Mouse (Mus musculus): Measurements from ENCODE around the gene Lurap1. TPM values are rescaled to one million over a fixed set of nuclear protein-coding genes. Genes with fewer than 3 reads are reported as not detected.

Lurap1 gene
- total RNA-seq, 1 experiment: 0.49 TPM

GRCm38 (mm10) chr4:116173752-116174151 is 22.6 kb upstream of the Lurap1 start:
- peaks cover 4 to 28% of the 10 kb centered on the region in 2 experiments; a peak in 3 of 4 replicates for H3K4me1 ChIP-seq (ENCODE audit: control insufficient read depth in 2 of 2, insufficient read depth in 2 of 2, low read length in 2 of 2, poor library complexity in 1 of 2)
- no peak overlapping the region for H3K9ac ChIP-seq (ENCODE audit: insufficient read depth, low read depth, low read length, poor library complexity, severe bottlenecking)
- H3K36me3 ChIP-seq (ENCODE audit: control insufficient read depth, insufficient read depth, low read length, poor library complexity, severe bottlenecking): no peaks in the 10 kb centered on the region
- no peaks in the 10 kb centered on the region for H3K9me3 ChIP-seq (ENCODE audit: control insufficient read depth, insufficient read depth, low read depth, low read length)
- DNase-seq (ENCODE audit: low read depth, low spot score): no peak
- H3K4me3 ChIP-seq (ENCODE audit: insufficient read depth in 1 of 2, low read depth in 1 of 2, low read length in 2 of 2, poor library complexity in 1 of 2, severe bottlenecking in 1 of 2): no peak overlapping the region
- H3K27ac ChIP-seq (ENCODE audit: insufficient read depth, low read depth, low read length, poor library complexity, severe bottlenecking): no peak overlapping the region
- in situ Hi-C loops (cut with MboI; ENCODE audit: low sequenced_read_pairs in 2 of 2, unreplicated experiment in 2 of 2): no loop called here
- TF ChIP-seq MAFK (IDR thresholded peaks at IDR 0.05; ENCODE audit: insufficient read depth, low read depth, low read length) (no peak), ZC3H11A (IDR thresholded peaks at IDR 0.05; ENCODE audit: borderline replicate concordance, low read depth, low read length) (no peak)

GRCm38 (mm10) chr4:116173072-116173471 is 21.9 kb upstream of the Lurap1 start, which contains the start of the genes 1700042G07Rik and Gm49337:
Gene 1700042G07Rik (plus strand): TSS chr4:116173372.
Gene Gm49337 (plus strand): TSS chr4:116173384.
- H3K4me3 ChIP-seq (ENCODE audit: insufficient read depth in 1 of 2, low read depth in 1 of 2, low read length in 2 of 2, poor library complexity in 1 of 2, severe bottlenecking in 1 of 2): no peak within 1 kb of the TSS
- H3K9me3 ChIP-seq (ENCODE audit: control insufficient read depth, insufficient read depth, low read depth, low read length): no peaks in the 10 kb centered on the region
- no peak for DNase-seq (ENCODE audit: low read depth, low spot score)
- no peaks in the 10 kb centered on the region for H3K36me3 ChIP-seq (ENCODE audit: control insufficient read depth, insufficient read depth, low read length, poor library complexity, severe bottlenecking)
- H3K9ac ChIP-seq (ENCODE audit: insufficient read depth, low read depth, low read length, poor library complexity, severe bottlenecking): no peak within 1 kb of the TSS
- H3K4me1 ChIP-seq (ENCODE audit: control insufficient read depth in 2 of 2, insufficient read depth in 2 of 2, low read length in 2 of 2, poor library complexity in 1 of 2): peaks cover 4 to 28% of the 10 kb centered on the region in 2 experiments; a peak in 3 of 4 replicates
- in situ Hi-C loops (cut with MboI; ENCODE audit: low sequenced_read_pairs in 2 of 2, unreplicated experiment in 2 of 2): no loop called here
- TF ChIP-seq ZNF384 (IDR thresholded peaks at IDR 0.05; ENCODE audit: low read depth, low read length) (no peak), MAFK (IDR thresholded peaks at IDR 0.05; ENCODE audit: insufficient read depth, low read depth, low read length) (no peak), HCFC1 (IDR thresholded peaks at IDR 0.05; ENCODE audit: borderline replicate concordance, insufficient read depth, low read length) (no peak), CHD2 (IDR thresholded peaks at IDR 0.05; ENCODE audit: low read depth, low read length) (no peak), ZC3H11A (IDR thresholded peaks at IDR 0.05; ENCODE audit: borderline replicate concordance, low read depth, low read length) (no peak)
- no peak within 1 kb of the TSS for H3K27ac ChIP-seq (ENCODE audit: insufficient read depth, low read depth, low read length, poor library complexity, severe bottlenecking)

DNA sequence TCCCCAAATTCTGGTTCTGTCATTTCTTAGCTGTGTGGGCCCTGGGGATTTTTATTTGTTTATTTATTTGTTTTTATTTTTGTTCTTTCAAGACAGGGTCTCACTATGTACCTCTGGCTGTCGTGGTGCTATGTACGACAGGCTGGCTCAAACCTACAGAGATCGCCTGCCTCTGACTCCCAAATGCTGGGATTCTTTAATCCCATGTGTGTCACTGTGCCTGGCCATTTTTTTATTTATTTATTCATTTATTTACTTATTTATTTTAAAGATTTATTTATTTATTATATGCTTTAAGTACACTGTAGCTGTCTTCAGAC is 18.2 kb upstream of the Lurap1 start:
- peaks cover 5 to 25% of the 10 kb centered on the region in 2 experiments for H3K4me1 ChIP-seq (ENCODE audit: control insufficient read depth in 2 of 2, insufficient read depth in 2 of 2, low read length in 2 of 2, poor library complexity in 1 of 2)
- TF ChIP-seq HCFC1 (IDR thresholded peaks at IDR 0.05; ENCODE audit: borderline replicate concordance, insufficient read depth, low read length): no peak
- TF ChIP-seq ZNF384 (IDR thresholded peaks at IDR 0.05; ENCODE audit: low read depth, low read length): no peak
- TF ChIP-seq CHD2 (IDR thresholded peaks at IDR 0.05; ENCODE audit: low read depth, low read length): no peak
- no peak for TF ChIP-seq ZC3H11A (IDR thresholded peaks at IDR 0.05; ENCODE audit: borderline replicate concordance, low read depth, low read length)
- TF ChIP-seq MAFK (IDR thresholded peaks at IDR 0.05; ENCODE audit: insufficient read depth, low read depth, low read length): no peak
- no peak overlapping the region for H3K27ac ChIP-seq (ENCODE audit: insufficient read depth, low read depth, low read length, poor library complexity, severe bottlenecking)
- no peaks in the 10 kb centered on the region for H3K9me3 ChIP-seq (ENCODE audit: control insufficient read depth, insufficient read depth, low read depth, low read length)
- no peak overlapping the region for H3K9ac ChIP-seq (ENCODE audit: insufficient read depth, low read depth, low read length, poor library complexity, severe bottlenecking)
- no peaks in the 10 kb centered on the region for H3K36me3 ChIP-seq (ENCODE audit: control insufficient read depth, insufficient read depth, low read length, poor library complexity, severe bottlenecking)
- in situ Hi-C loops (cut with MboI; ENCODE audit: low sequenced_read_pairs in 2 of 2, unreplicated experiment in 2 of 2): no loop called here
- H3K4me3 ChIP-seq (ENCODE audit: insufficient read depth in 1 of 2, low read depth in 1 of 2, low read length in 2 of 2, poor library complexity in 1 of 2, severe bottlenecking in 1 of 2): no peak overlapping the region
- DNase-seq (ENCODE audit: low read depth, low spot score): no peak

GRCm38 (mm10) chr4:116168617-116169352 is 17.6 kb upstream of the Lurap1 start:
- Histone ChIP-seq H3K36me3 (ENCODE audit: control insufficient read depth, insufficient read depth, low read length, poor library complexity, severe bottlenecking) (no peaks in the 10 kb centered on the region), H3K9ac (ENCODE audit: insufficient read depth, low read depth, low read length, poor library complexity, severe bottlenecking) (no peak overlapping the region), H3K9me3 (ENCODE audit: control insufficient read depth, insufficient read depth, low read depth, low read length) (no peaks in the 10 kb centered on the region), H3K4me1 (ENCODE audit: control insufficient read depth in 2 of 2, insufficient read depth in 2 of 2, low read length in 2 of 2, poor library complexity in 1 of 2) (peaks cover 5 to 23% of the 10 kb centered on the region in 2 experiments), H3K27ac (ENCODE audit: insufficient read depth, low read depth, low read length, poor library complexity, severe bottlenecking) (no peak overlapping the region), H3K4me3 (ENCODE audit: insufficient read depth in 1 of 2, low read depth in 1 of 2, low read length in 2 of 2, poor library complexity in 1 of 2, severe bottlenecking in 1 of 2) (no peak overlapping the region)
- in situ Hi-C loops (cut with MboI; ENCODE audit: low sequenced_read_pairs in 2 of 2, unreplicated experiment in 2 of 2): no loop called here
- no peak for DNase-seq (ENCODE audit: low read depth, low spot score)
- TF ChIP-seq MAFK (IDR thresholded peaks at IDR 0.05; ENCODE audit: insufficient read depth, low read depth, low read length) (no peak), ZC3H11A (IDR thresholded peaks at IDR 0.05; ENCODE audit: borderline replicate concordance, low read depth, low read length) (peak; percentile 25; the same call in 1 of the 2 replicates), HCFC1 (IDR thresholded peaks at IDR 0.05; ENCODE audit: borderline replicate concordance, insufficient read depth, low read length) (no peak)
